Comparison of ENCODE assay signal across 8 mouse cellular contexts in the genomic region with DNA sequence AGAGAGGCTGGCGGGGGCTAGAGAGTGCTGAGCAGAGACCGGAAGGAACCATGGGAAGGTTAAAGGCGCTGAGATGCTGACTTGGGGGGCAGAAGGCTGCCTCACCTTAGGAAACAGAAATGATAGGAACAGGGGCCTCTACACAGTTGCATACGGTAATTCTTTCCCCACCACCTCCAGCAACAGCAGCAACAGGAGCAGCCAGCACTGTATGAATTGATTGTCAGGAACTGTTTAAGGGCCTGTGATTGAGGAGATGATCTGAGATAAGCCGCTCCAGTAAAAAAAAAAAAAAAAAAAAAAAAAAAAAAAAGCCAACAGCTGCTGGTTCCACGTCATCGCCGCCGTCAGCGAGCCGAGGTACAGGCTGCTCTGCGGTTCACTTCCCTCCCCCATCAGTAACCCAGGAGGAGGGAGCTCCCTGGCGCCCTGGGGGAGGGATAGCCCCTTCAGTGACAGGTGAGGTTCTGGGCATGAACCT.
DNase-seq lines count a peak whose midpoint lies in the region.

No protein-coding gene starts in this region.

- peak; percentile 37 to 39 for DNase-seq in cerebellum, postnatal 14 days
- no peak for DNase-seq in cerebellum, adult 9-10 months
- DNase-seq in adrenal gland, postnatal 14 days = peak; percentile 57
- peak; percentile 30 to 36 for DNase-seq in frontal cortex, postnatal 36 days (ENCODE audit: low spot score in 2 of 2)
- peak; percentile 26 for DNase-seq in left cerebral cortex, adult 11 months (ENCODE audit: low spot score)
- peak; percentile 6 for DNase-seq in lung, postnatal 25 days (ENCODE audit: low spot score)
- peak; percentile 37 to 52 for DNase-seq in right cerebral cortex, adult 2 months (ENCODE audit: low spot score in 2 of 2)
- no peak for DNase-seq in gastrocnemius, postnatal 10 days

Comparison
In these comparisons a context has a peak if more than half of its experiments do, and no peak if none do; other contexts are left out.
1. DNase-seq: peak in cerebellum, postnatal 14 days (2 of 2), adrenal gland, postnatal 14 days (single experiment), frontal cortex, postnatal 36 days (2 of 2), left cerebral cortex, adult 11 months (single experiment), lung, postnatal 25 days (single experiment) and right cerebral cortex, adult 2 months (2 of 2); none in cerebellum, adult 9-10 months (single experiment) and gastrocnemius, postnatal 10 days (single experiment).